Mouse (Mus musculus): ENCODE results near the gene Syngr1. TPM values are rescaled to one million over a fixed set of nuclear protein-coding genes. Genes with fewer than 3 reads are reported as not detected.

The Syngr1 gene
- polyA plus RNA-seq, 1 experiment from 2014 or later = 26.2 TPM

DNA sequence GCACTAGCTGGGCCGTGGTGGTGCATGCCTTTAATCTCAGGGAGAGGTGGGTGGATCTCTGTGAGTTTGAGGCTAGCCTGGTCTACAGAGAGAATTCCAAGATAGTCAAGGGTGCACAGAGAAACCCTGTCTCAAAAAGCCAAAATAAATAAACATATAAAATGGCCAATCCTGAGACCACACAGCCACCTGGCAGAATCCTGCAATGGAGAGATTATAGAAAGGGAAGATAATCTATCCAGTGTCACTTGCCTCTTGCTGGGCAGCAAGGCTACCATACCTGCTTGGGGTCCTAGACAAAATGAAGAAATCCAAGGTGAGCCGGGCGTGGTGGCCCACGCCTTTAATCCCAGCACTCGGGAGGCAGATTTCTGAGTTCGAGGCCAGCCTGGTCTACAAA, 38.8 kb downstream of the Syngr1 start:
- WGBS = 90% methylated on average over 6 of the region's 6 CpGs
- Histone ChIP-seq H3K9ac (replicated peaks) (no peak overlapping the region), H3K4me3 (replicated peaks) (no peak overlapping the region), H3K27ac (no peak overlapping the region), H3K27me3 (no peaks in the 10 kb centered on the region), H3K9me3 (no peaks in the 10 kb centered on the region), H3K4me1 (replicated peaks) (peaks cover 17% of the 10 kb centered on the region), H3K36me3 (no peaks in the 10 kb centered on the region), H3K4me2 (replicated peaks) (no peak overlapping the region)
- no peak for ATAC-seq

DNA sequence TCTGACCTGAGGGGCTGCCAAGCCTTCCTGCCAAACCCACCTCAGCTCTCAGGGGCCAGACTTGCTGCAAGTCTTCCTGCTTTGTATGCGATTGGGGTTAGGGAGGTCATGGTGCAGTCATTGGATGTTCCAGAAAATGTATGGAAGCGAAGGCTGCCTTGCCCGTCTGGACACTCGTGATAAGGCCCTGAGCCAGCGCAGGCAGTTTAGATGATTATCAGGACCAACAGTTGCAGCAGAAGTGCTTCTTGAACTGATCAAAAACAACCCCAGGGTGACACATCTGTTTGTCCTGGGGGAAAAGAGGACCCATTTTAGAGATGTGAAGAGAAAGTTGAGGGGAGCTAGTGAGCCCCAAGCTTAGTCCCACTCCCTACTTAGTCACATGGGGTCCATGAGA, 39.6 kb downstream of the Syngr1 start:
- Histone ChIP-seq H3K36me3 (no peaks in the 10 kb centered on the region), H3K4me2 (replicated peaks) (no peak overlapping the region), H3K27me3 (no peaks in the 10 kb centered on the region), H3K27ac (no peak overlapping the region), H3K9me3 (no peaks in the 10 kb centered on the region), H3K4me1 (replicated peaks) (peaks cover 17% of the 10 kb centered on the region), H3K4me3 (replicated peaks) (no peak overlapping the region), H3K9ac (replicated peaks) (no peak overlapping the region)
- no peak for ATAC-seq
- WGBS = 88% methylated on average over 5 of the region's 5 CpGs

GRCm38 (mm10) chr15:80131421-80131820, 40.3 kb downstream of the Syngr1 start:
- H3K4me3 ChIP-seq (replicated peaks) = no peak overlapping the region
- ATAC-seq = no peak
- H3K27ac ChIP-seq = no peak overlapping the region
- no peaks in the 10 kb centered on the region; the same call in 1 of the 2 replicates for H3K36me3 ChIP-seq
- no peaks in the 10 kb centered on the region for H3K9me3 ChIP-seq
- no peak overlapping the region for H3K9ac ChIP-seq (replicated peaks)
- peaks cover 17% of the 10 kb centered on the region for H3K4me1 ChIP-seq (replicated peaks)
- H3K27me3 ChIP-seq = no peaks in the 10 kb centered on the region
- H3K4me2 ChIP-seq (replicated peaks) = no peak overlapping the region
- 71% methylated on average over 6 of the region's 6 CpGs for WGBS

DNA sequence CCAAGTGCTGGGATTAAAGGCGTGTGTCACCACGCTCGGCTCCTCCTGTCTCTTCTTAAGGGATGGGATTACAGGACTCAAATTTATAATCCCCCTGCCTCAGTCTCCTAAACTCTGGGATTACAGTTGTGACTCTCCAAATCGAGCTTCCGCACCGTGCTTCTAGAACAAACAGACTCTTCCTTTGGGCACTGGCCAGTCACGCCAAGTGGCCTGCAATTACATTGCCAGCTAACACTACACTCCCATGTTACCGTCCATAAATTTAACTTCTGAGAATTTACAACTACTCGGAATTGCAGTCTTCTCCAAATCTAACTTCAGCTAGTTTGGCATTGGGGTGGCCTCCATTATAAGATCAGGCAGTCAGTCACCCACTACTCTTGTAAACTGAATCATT, 41.3 kb downstream of the Syngr1 start:
- no peak; the same call in 1 of the 2 replicates for ATAC-seq
- Histone ChIP-seq H3K4me3 (replicated peaks) (peak overlapping the region; percentile 73), H3K27ac (no peak overlapping the region; the same call in 1 of the 2 replicates), H3K9ac (replicated peaks) (peak overlapping the region; percentile 83; the same call in 1 of the 2 replicates), H3K9me3 (no peaks in the 10 kb centered on the region), H3K27me3 (no peaks in the 10 kb centered on the region), H3K4me2 (replicated peaks) (peak overlapping the region; percentile 77), H3K36me3 (peaks cover 3% of the 10 kb centered on the region; the same call in 1 of the 2 replicates), H3K4me1 (replicated peaks) (peaks cover 19% of the 10 kb centered on the region)
- WGBS = 84% methylated on average over 9 of the region's 9 CpGs

DNA sequence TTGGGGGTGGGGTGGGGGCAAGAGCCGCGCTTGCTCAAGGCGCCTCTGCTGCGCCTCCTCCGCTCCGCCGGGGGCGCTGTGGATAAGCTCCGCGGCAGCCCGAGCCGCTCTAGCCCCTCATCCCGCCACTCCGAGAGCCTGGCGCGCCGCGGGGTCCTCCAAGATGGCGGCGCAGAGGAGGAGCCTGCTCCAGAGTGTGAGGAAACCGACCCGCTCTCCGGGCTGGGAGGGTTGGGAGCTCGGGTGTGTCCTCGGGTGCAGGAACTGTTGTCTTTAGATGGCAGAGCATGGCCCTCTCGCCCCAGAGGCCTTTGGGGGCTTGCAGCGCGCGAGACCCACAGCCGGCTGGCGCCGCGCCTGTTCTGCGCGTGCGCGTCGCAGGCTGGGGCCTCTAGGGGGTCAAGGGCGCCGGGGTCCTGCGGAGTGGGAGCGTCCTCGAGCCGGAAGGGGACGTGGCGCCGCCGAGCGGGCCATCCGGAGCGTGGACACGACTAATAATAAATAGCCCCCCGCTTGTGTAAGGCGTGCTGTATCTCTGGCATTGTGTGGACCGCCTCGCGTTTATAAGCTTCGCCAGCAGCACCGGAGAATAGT, 42.0 kb downstream of the Syngr1 start, which contains the start of gene Tab1:
Gene Tab1, plus strand, starts transcription at position 135 of the 594 bp plus-strand sequence.
- peaks cover 25% of the 10 kb centered on the region for H3K4me1 ChIP-seq (replicated peaks)
- no peaks in the 10 kb centered on the region for H3K9me3 ChIP-seq
- peak within 1 kb of the TSS; percentile 99 for H3K27ac ChIP-seq
- WGBS = under 1% methylated on average over 59 of the region's 59 CpGs
- H3K36me3 ChIP-seq = peaks cover 4% of the 10 kb centered on the region; the same call in 1 of the 2 replicates
- peak within 1 kb of the TSS; percentile 73 for H3K4me3 ChIP-seq (replicated peaks)
- ATAC-seq = peak; percentile 96
- H3K4me2 ChIP-seq (replicated peaks) = peak within 1 kb of the TSS; percentile 77
- H3K9ac ChIP-seq (replicated peaks) = peak within 1 kb of the TSS; percentile 83
- H3K27me3 ChIP-seq = no peaks in the 10 kb centered on the region

DNA sequence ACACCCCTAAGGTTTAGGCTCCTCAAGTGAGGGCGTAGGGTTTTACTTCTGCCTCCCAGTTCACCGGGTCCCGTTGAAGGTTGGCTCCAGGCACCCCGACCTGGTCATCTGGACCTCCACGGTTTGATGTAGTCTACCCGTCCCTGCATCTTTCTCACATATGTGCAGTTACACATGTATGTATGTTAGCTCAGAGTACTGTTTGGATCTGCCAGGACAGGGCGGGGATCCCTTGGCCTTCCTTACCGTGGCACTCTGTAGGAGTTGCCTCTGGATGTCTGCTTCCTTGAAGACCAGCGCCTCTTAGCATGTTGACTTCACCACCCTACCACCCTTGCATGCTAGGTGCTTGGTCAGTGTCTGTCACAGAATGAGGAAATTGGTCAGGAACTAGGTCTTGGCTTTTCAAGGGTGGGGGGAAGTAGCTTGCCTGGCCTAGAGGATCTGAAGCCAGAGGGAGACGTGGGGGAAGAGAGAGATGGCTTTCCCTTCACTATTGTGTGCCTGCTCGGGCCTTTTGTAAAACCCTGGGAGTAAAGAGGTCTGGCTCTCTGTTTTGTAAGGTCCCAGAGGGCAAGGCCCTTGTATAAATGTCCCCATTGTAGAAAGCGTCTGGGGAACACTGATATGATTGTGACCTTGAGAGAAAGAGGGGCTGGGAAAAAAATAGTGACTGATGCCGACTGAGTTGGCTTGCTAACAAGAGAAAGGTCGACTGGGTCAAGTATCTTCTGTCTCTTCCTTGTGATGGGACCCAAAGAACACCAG, 42.7 kb downstream of the Syngr1 start:
- peak; percentile 41 for ATAC-seq
- H3K9ac ChIP-seq (replicated peaks) = peak overlapping the region; percentile 83
- H3K36me3 ChIP-seq = peaks cover 4% of the 10 kb centered on the region; the same call in 1 of the 2 replicates
- H3K4me3 ChIP-seq (replicated peaks) = peak overlapping the region; percentile 73
- peak overlapping the region; percentile 99 for H3K27ac ChIP-seq
- WGBS = 14% methylated on average over 14 of the region's 14 CpGs
- H3K4me1 ChIP-seq (replicated peaks) = peaks cover 30% of the 10 kb centered on the region
- H3K4me2 ChIP-seq (replicated peaks) = peak overlapping the region; percentile 77
- H3K9me3 ChIP-seq = no peaks in the 10 kb centered on the region
- H3K27me3 ChIP-seq = no peaks in the 10 kb centered on the region

DNA sequence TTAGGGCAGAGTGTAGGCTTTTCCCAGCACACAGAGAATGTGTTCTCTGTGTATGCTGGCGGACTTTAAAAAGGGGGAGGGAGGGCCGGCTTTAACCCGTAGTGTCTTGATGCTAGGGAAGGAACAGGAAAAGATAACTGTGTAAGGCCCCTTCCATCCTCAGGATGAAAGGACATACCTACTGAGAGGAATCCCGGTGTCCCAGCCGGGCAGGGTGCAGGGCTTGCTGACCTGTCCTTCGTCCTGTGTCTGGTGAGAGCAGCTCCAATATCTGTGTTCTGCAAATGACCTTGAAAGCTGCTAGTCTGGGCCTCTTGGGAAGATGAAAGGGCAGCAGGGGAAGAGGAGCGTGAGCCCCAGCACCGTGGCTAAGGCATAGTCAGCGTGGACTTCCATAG, 43.3 kb downstream of the Syngr1 start:
- Histone ChIP-seq H3K27me3 (no peaks in the 10 kb centered on the region), H3K9ac (replicated peaks) (peak overlapping the region; percentile 83), H3K9me3 (no peaks in the 10 kb centered on the region), H3K4me1 (replicated peaks) (peaks cover 30% of the 10 kb centered on the region), H3K27ac (peak overlapping the region; percentile 99; the same call in 1 of the 2 replicates), H3K4me2 (replicated peaks) (peak overlapping the region; percentile 77), H3K4me3 (replicated peaks) (peak overlapping the region; percentile 73), H3K36me3 (peaks cover 4% of the 10 kb centered on the region; the same call in 1 of the 2 replicates)
- ATAC-seq = no peak
- 55% methylated on average over 9 of the region's 9 CpGs for WGBS

- no peak overlapping the region for H3K4me3 ChIP-seq (replicated peaks)
- no peak overlapping the region for H3K4me2 ChIP-seq (replicated peaks)
- no peak for ATAC-seq
- H3K36me3 ChIP-seq = peaks cover 7% of the 10 kb centered on the region
- no peak overlapping the region for H3K9ac ChIP-seq (replicated peaks)
- 97% methylated on average over 2 of the region's 2 CpGs for WGBS
- H3K9me3 ChIP-seq = no peaks in the 10 kb centered on the region
- H3K4me1 ChIP-seq (replicated peaks) = peaks cover 30% of the 10 kb centered on the region
- no peaks in the 10 kb centered on the region for H3K27me3 ChIP-seq
- H3K27ac ChIP-seq = no peak overlapping the region
Measured at GRCm38 (mm10) chr15:80135499-80135898, 44.4 kb downstream of the Syngr1 start.

DNA sequence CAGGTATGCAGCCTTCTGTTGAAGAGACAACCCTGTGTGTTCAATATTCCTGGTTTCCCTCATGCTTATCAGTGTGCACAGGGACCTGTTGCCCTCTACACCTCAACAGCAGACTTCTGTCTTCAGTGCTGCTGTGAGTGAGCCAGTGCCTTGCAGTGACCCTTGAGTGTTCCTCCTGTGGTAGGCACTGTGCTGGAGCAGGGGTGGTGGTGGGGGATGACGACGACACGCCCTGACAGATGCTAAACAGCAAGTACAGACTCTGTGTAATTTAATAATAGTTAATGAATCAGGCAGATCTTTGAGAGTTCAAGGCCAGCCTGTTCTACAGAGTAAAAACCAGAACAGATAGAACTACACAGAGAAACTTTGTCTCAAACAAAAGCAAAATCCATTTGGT, 45.5 kb downstream of the Syngr1 start:
- Histone ChIP-seq H3K4me1 (replicated peaks) (peaks cover 30% of the 10 kb centered on the region), H3K4me3 (replicated peaks) (no peak overlapping the region), H3K27ac (no peak overlapping the region), H3K4me2 (replicated peaks) (no peak overlapping the region), H3K27me3 (no peaks in the 10 kb centered on the region), H3K9me3 (no peaks in the 10 kb centered on the region), H3K36me3 (peaks cover 18% of the 10 kb centered on the region), H3K9ac (replicated peaks) (no peak overlapping the region)
- WGBS = 99% methylated on average over 3 of the region's 3 CpGs
- no peak for ATAC-seq

DNA sequence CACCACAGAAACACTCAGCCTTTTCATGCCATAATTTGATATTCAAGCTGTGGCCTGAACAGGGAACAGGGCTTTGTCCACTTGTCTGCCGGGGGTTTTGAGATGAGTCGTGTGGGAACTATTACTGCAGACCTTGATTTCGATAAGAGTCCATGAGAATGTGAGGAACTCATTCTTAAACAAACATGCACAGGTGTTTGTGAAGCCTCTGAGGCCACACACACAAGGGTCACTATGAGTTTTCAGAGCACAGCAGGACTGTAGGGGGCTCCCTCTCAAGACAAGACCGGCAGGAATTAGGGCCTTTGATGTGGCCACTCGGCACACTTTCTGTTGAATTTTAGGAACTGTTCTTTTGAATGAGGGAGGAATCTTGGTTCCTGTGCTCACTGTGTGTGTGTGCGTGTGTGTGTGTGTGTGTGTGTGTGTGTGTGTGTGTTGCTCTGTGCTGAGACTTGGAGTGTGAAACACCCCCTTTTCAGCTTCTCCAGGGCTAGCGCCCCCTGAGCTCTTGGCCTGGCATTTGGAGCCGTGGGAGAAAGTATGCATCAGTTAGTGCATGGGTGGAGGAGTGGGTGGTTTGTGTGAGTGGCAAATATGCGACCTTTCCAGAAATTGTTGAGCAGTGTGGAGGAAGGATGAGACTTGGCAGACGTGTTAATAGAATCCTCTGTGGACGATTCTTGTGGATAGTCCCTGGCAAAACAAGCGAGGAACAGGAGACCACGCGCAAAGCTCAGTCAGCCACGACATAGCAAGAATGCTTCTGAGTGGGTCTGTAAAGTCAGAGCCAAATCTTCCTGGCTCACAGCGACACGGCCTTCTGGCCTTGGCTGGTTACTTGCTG, 47.0 kb downstream of the Syngr1 start:
- no peak overlapping the region for H3K9ac ChIP-seq (replicated peaks)
- peak overlapping the region; percentile 5; the same call in 1 of the 2 replicates for H3K27ac ChIP-seq
- 70% methylated on average over 17 of the region's 17 CpGs for WGBS

DNA sequence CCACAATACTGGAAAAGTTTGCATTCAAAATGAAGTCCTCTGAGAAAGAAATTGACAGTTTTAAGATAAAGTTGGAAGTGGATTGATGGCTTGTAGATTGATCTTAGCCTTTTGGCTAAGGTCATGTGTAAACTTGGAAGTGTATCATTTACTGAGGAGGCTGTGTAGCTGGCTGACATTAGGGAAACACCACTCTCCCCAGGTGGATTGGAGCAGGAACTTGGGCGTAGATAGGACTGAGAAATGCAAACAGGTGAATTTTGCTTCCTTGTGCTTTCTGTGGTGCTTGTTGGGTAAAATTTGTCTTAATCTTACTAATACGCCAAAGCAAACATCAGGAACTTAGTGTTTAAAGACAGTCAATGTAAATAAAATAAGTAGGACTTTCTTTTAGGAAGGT, 49.2 kb downstream of the Syngr1 start:
- Histone ChIP-seq H3K4me3 (replicated peaks) (no peak overlapping the region), H3K27me3 (no peaks in the 10 kb centered on the region), H3K9ac (replicated peaks) (no peak overlapping the region), H3K36me3 (peaks cover 33% of the 10 kb centered on the region), H3K4me2 (replicated peaks) (no peak overlapping the region), H3K9me3 (no peaks in the 10 kb centered on the region), H3K27ac (no peak overlapping the region), H3K4me1 (replicated peaks) (peaks cover 13% of the 10 kb centered on the region)
- 95% methylated on average over 2 of the region's 2 CpGs for WGBS
- no peak for ATAC-seq

More for the DNA sequence above, 47.0 kb downstream of the Syngr1 start:
- ATAC-seq = no peak
- Histone ChIP-seq H3K9me3 (no peaks in the 10 kb centered on the region), H3K4me2 (replicated peaks) (no peak overlapping the region), H3K27me3 (no peaks in the 10 kb centered on the region), H3K4me3 (replicated peaks) (no peak overlapping the region), H3K4me1 (replicated peaks) (peaks cover 28% of the 10 kb centered on the region), H3K36me3 (peaks cover 27% of the 10 kb centered on the region)
